27 mouse cellular contexts compared by ENCODE assay signal in the genomic region with DNA sequence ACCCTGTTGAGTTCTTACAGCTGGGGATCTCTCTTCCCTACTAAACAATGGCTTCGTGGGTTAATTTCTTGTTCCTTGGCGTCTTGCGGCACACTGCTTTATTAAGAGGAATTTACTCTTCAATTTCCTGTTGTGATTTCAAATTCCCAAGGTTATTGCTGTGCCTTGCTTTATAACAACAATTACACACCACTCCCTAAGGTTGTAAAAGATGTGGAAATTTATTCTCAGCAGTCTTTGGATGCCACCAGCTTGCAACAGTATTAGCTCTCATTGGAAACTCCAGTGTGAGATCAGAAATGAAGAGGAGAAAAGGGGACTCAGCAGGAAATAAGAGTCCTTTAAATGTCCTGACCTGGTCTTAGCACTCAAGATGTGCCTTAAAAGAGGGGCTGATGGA.
A peak's percentile ranks its signal among the peaks of the same experiment; 100 is the strongest.
DNase-seq lines count a peak whose midpoint lies in the region; ATAC-seq and TF ChIP-seq lines count a peak whose summit lies in the region.
"Had no signal": no experiment of that assay in that cellular context is flagged by ENCODE, and none has a peak within 500 bp of the region (broad histone marks: within the 10 kb centered on the region; RNA-seq: fewer than 3 reads in every experiment).

No protein-coding gene starts in this region.

- no peak overlapping the region for H3K9ac ChIP-seq in kidney, postnatal 0 days (ENCODE audit: low read depth, low read length)
- no peak overlapping the region for H3K9ac ChIP-seq in intestine, embryonic 15.5 days
- H3K9ac ChIP-seq in intestine, postnatal 0 days (ENCODE audit: low read depth, low read length) = no peak overlapping the region
- H3K9ac ChIP-seq: embryonic facial prominence, embryonic 13.5 days; embryonic facial prominence, embryonic 15.5 days; forebrain, embryonic 12.5 days had no signal

- no peaks in the 10 kb centered on the region for H3K9me3 ChIP-seq in kidney, postnatal 0 days (replicated peaks; ENCODE audit: low read length)
- H3K9me3 ChIP-seq in intestine, embryonic 15.5 days = no peaks in the 10 kb centered on the region
- H3K9me3 ChIP-seq in intestine, postnatal 0 days (ENCODE audit: control insufficient read depth) = no peaks in the 10 kb centered on the region
- H3K9me3 ChIP-seq: embryonic facial prominence, embryonic 13.5 days; embryonic facial prominence, embryonic 15.5 days; forebrain, embryonic 10.5 days; forebrain, embryonic 12.5 days had no signal

- DNase-seq in kidney, postnatal 0 days (ENCODE audit: low spot score) = peak; percentile 17
- no peak for DNase-seq in kidney, postnatal 10 days
- no peak for DNase-seq in layer of hippocampus, postnatal 14 days (ENCODE audit: low spot score in 2 of 2)
- DNase-seq: adrenal gland, adult 8-10 months; adrenal gland, postnatal 14 days; adrenal gland, postnatal 36 days; B cell, adult 2 months; cerebellum, adult 11-12 months; cerebellum, adult 2 months; cerebellum, adult 9-10 months; cerebellum, postnatal 10 days; cerebellum, postnatal 25 days; embryo, embryonic 11 days had no signal

- H3K27me3 ChIP-seq in kidney, postnatal 0 days (ENCODE audit: insufficient read depth, low read length) = no peaks in the 10 kb centered on the region
- H3K27me3 ChIP-seq in intestine, embryonic 15.5 days (replicated peaks) = no peaks in the 10 kb centered on the region
- H3K27me3 ChIP-seq in intestine, postnatal 0 days (replicated peaks; ENCODE audit: control insufficient read depth, insufficient read depth, low read length) = no peaks in the 10 kb centered on the region
- H3K27me3 ChIP-seq: CH12.LX; embryonic facial prominence, embryonic 13.5 days; embryonic facial prominence, embryonic 15.5 days; forebrain, embryonic 12.5 days; Patski had no signal

- WGBS in kidney, postnatal 0 days = 56% methylated on average over 3 of the region's 3 CpGs
- 62% methylated on average over 3 of the region's 3 CpGs for WGBS in intestine, embryonic 15.5 days
- WGBS in intestine, postnatal 0 days = 37% methylated on average over 3 of the region's 3 CpGs

- H3K36me3 ChIP-seq in kidney, postnatal 0 days (ENCODE audit: insufficient read depth, low read length) = no peaks in the 10 kb centered on the region
- no peaks in the 10 kb centered on the region for H3K36me3 ChIP-seq in intestine, embryonic 15.5 days
- no peaks in the 10 kb centered on the region for H3K36me3 ChIP-seq in intestine, postnatal 0 days (ENCODE audit: control insufficient read depth, insufficient read depth)
- H3K36me3 ChIP-seq: embryonic facial prominence, embryonic 13.5 days; embryonic facial prominence, embryonic 15.5 days; forebrain, embryonic 10.5 days; forebrain, embryonic 12.5 days; G1E had no signal

- no peak overlapping the region for H3K4me3 ChIP-seq in kidney, postnatal 0 days (replicated peaks; ENCODE audit: low read depth, low read length)
- no peak overlapping the region for H3K4me3 ChIP-seq in intestine, embryonic 15.5 days (replicated peaks)
- H3K4me3 ChIP-seq in intestine, postnatal 0 days (ENCODE audit: low read depth, low read length) = no peak overlapping the region
- H3K4me3 ChIP-seq: embryonic facial prominence, embryonic 13.5 days; embryonic facial prominence, embryonic 15.5 days; erythroblast, embryonic 14.5 days; forebrain, embryonic 10.5 days; forebrain, embryonic 12.5 days had no signal

- H3K4me1 ChIP-seq in kidney, postnatal 0 days (replicated peaks; ENCODE audit: insufficient read depth, low read length) = no peaks in the 10 kb centered on the region
- no peaks in the 10 kb centered on the region for H3K4me1 ChIP-seq in intestine, embryonic 15.5 days (replicated peaks)
- no peaks in the 10 kb centered on the region for H3K4me1 ChIP-seq in intestine, postnatal 0 days (replicated peaks; ENCODE audit: control insufficient read depth, insufficient read depth, low read length)
- H3K4me1 ChIP-seq: embryonic facial prominence, embryonic 13.5 days; embryonic facial prominence, embryonic 15.5 days; forebrain, embryonic 10.5 days; forebrain, embryonic 12.5 days had no signal

- no peak overlapping the region for H3K27ac ChIP-seq in kidney, postnatal 0 days
- no peak overlapping the region for H3K27ac ChIP-seq in intestine, embryonic 15.5 days
- no peak overlapping the region for H3K27ac ChIP-seq in intestine, postnatal 0 days (ENCODE audit: low read depth, low read length)
- H3K27ac ChIP-seq: embryonic facial prominence, embryonic 13.5 days; embryonic facial prominence, embryonic 15.5 days; forebrain, embryonic 10.5 days; forebrain, embryonic 12.5 days had no signal

- ATAC-seq in kidney, postnatal 0 days (replicated peaks; ENCODE audit: low FRiP score, low read depth) = no peak
- peak; percentile 51 for ATAC-seq in intestine, embryonic 15.5 days
- ATAC-seq in intestine, postnatal 0 days = peak; percentile 45; the same call in 1 of the 2 replicates
- ATAC-seq: activated CD4-positive, CD25-positive, alpha-beta regulatory T cell, adult 4 months; CD4-positive, CD25-positive, alpha-beta regulatory T cell, adult 4 months; forebrain, embryonic 14.5 days; forebrain, embryonic 16.5 days; Patski had no signal

- TF ChIP-seq CTCF in kidney, postnatal 0 days (IDR thresholded peaks at IDR 0.05; ENCODE audit: low read depth) = no peak
- TF ChIP-seq CTCF in intestine, postnatal 0 days (IDR thresholded peaks at IDR 0.05; ENCODE audit: low read depth) = no peak

- no peak overlapping the region for H3K4me2 ChIP-seq in kidney, postnatal 0 days (ENCODE audit: low read length)
- H3K4me2 ChIP-seq in intestine, embryonic 15.5 days (replicated peaks) = no peak overlapping the region
- no peak overlapping the region for H3K4me2 ChIP-seq in intestine, postnatal 0 days (replicated peaks; ENCODE audit: low read depth)
- H3K4me2 ChIP-seq: embryonic facial prominence, embryonic 13.5 days; embryonic facial prominence, embryonic 15.5 days; forebrain, embryonic 12.5 days had no signal
